ENCODE assay signal across 8 mouse cellular contexts in genomic region chr2:154455776-154456175, GRCm38 (mm10). TPM values are rescaled to one million over a fixed set of nuclear protein-coding genes. Genes with fewer than 3 reads are reported as not detected.
DNase-seq lines count a peak whose midpoint lies in the region; ATAC-seq and TF ChIP-seq lines count a peak whose summit lies in the region.

No protein-coding gene starts in this region.

- H3K9ac ChIP-seq in kidney, embryonic 14.5 days (ENCODE audit: low read depth, low read length) = no peak overlapping the region
- H3K9ac ChIP-seq in kidney, postnatal 0 days (ENCODE audit: low read depth, low read length) = no peak overlapping the region

- H3K4me2 ChIP-seq in kidney, embryonic 14.5 days (replicated peaks; ENCODE audit: low read depth, low read length) = peak overlapping the region; percentile 17; the same call in 1 of the 2 replicates
- H3K4me2 ChIP-seq in kidney, postnatal 0 days (ENCODE audit: low read length) = peak overlapping the region; percentile 30; the same call in 1 of the 2 replicates

- H3K27ac ChIP-seq in kidney, embryonic 14.5 days (ENCODE audit: low read depth, low read length) = peak overlapping the region; percentile 82
- peak overlapping the region; percentile 64; the same call in 1 of the 2 replicates for H3K27ac ChIP-seq in kidney, postnatal 0 days

- no peaks in the 10 kb centered on the region for H3K36me3 ChIP-seq in kidney, embryonic 14.5 days (ENCODE audit: control insufficient read depth, insufficient read depth, low read length)
- H3K36me3 ChIP-seq in kidney, postnatal 0 days (ENCODE audit: insufficient read depth, low read length) = no peaks in the 10 kb centered on the region

- H3K4me1 ChIP-seq in kidney, embryonic 14.5 days (ENCODE audit: control insufficient read depth, insufficient read depth, low read length) = peaks cover 27% of the 10 kb centered on the region
- peaks cover 12% of the 10 kb centered on the region for H3K4me1 ChIP-seq in kidney, postnatal 0 days (replicated peaks; ENCODE audit: insufficient read depth, low read length)

- H3K4me3 ChIP-seq in kidney, embryonic 14.5 days (ENCODE audit: low read length) = no peak overlapping the region
- H3K4me3 ChIP-seq in kidney, postnatal 0 days (replicated peaks; ENCODE audit: low read depth, low read length) = no peak overlapping the region

- no peak for DNase-seq in kidney, adult 11 months
- peak; percentile 71 for DNase-seq in heart, adult 8-10 months (ENCODE audit: low spot score)
- peak; percentile 77 for DNase-seq in kidney, postnatal 0 days (ENCODE audit: low spot score)
- no peak for DNase-seq in cerebellum, postnatal 4 days (ENCODE audit: low spot score in 2 of 2)

- no peak for TF ChIP-seq CTCF in kidney, postnatal 0 days (IDR thresholded peaks at IDR 0.05; ENCODE audit: low read depth)

- no peak for ATAC-seq in kidney, embryonic 14.5 days (ENCODE audit: low FRiP score, low TSS enrichment)
- ATAC-seq in common myeloid progenitor, adult 5-6 weeks (replicated peaks; ENCODE audit: low read depth, poor library complexity, severe bottlenecking) = peak; percentile 63; the same call in 1 of the 2 replicates
- ATAC-seq in kidney, postnatal 0 days (replicated peaks; ENCODE audit: low FRiP score, low read depth) = no peak
- ATAC-seq in megakaryocyte progenitor cell, adult 5-6 weeks (replicated peaks; ENCODE audit: poor library complexity) = peak; percentile 81
- no peak for ATAC-seq in cerebellum, adult (ENCODE audit: insufficient number of reproducible peaks, low FRiP score, low TSS enrichment)

- 27% methylated on average over 5 of the region's 5 CpGs for WGBS in kidney, embryonic 14.5 days
- WGBS in kidney, postnatal 0 days = 20% methylated on average over 5 of the region's 5 CpGs

- no peaks in the 10 kb centered on the region for H3K9me3 ChIP-seq in kidney, embryonic 14.5 days (ENCODE audit: control insufficient read depth, low read length)
- H3K9me3 ChIP-seq in kidney, postnatal 0 days (replicated peaks; ENCODE audit: low read length) = no peaks in the 10 kb centered on the region

- no peaks in the 10 kb centered on the region for H3K27me3 ChIP-seq in kidney, embryonic 14.5 days (ENCODE audit: control insufficient read depth, insufficient read depth, low read length)
- H3K27me3 ChIP-seq in kidney, postnatal 0 days (ENCODE audit: insufficient read depth, low read length) = no peaks in the 10 kb centered on the region

RNA-seq across cellular contexts. Expression of gene Cbfa2t2, which starts 19.5 kb away (rescaled TPM):
- 26.6 and 44.4 TPM in 2 replicates for polyA plus RNA-seq in kidney, embryonic 14.5 days (2014; fragmentation: Nextera tagmentation; extraction: Ambion mirVana)
- 16.2 and 23.8 TPM in 2 replicates for total RNA-seq in common myeloid progenitor, adult 5-6 weeks (2017)
- 10 to 100 TPM; 11.6 to 22.2 (median 16.0) TPM for total RNA-seq in heart, adult 8-10 months (2022)
- polyA plus RNA-seq in kidney, postnatal 0 days (2015; fragmentation: Nextera tagmentation; extraction: Ambion mirVana) = 23.6 and 26.0 TPM in 2 replicates
- 14.8 and 23.3 TPM in 2 replicates for total RNA-seq in megakaryocyte progenitor cell, adult 5-6 weeks (2015)
- 10.1 and 11.5 TPM in 2 replicates for total RNA-seq in megakaryocyte progenitor cell, adult 5-6 weeks (2017)

RNA-seq across cellular contexts. Expression of gene Snta1, which starts 47.9 kb away (rescaled TPM):
- polyA plus RNA-seq in kidney, embryonic 14.5 days (2014; fragmentation: Nextera tagmentation; extraction: Ambion mirVana) = 4.5 and 5.7 TPM in 2 replicates
- total RNA-seq in common myeloid progenitor, adult 5-6 weeks (2017) = not detected in 2 replicates
- 10 to 100 TPM; 69.1 to 74.1 (median 72.8) TPM for total RNA-seq in heart, adult 8-10 months (2022)
- 16.8 and 16.9 TPM in 2 replicates for polyA plus RNA-seq in kidney, postnatal 0 days (2015; fragmentation: Nextera tagmentation; extraction: Ambion mirVana)
- total RNA-seq in megakaryocyte progenitor cell, adult 5-6 weeks (2015) = not detected in 2 replicates
- 0.12 and 0.24 TPM in 2 replicates for total RNA-seq in megakaryocyte progenitor cell, adult 5-6 weeks (2017)

Comparison
In these comparisons a context has a peak if more than half of its experiments do, and no peak if none do; other contexts are left out.
1. DNase-seq: peak in heart, adult 8-10 months (single experiment) and kidney, postnatal 0 days (single experiment); none in kidney, adult 11 months (single experiment) and cerebellum, postnatal 4 days (0 of 2).
2. ATAC-seq: peak in common myeloid progenitor, adult 5-6 weeks (single experiment) and megakaryocyte progenitor cell, adult 5-6 weeks (single experiment); none in kidney, embryonic 14.5 days (single experiment), kidney, postnatal 0 days (single experiment) and cerebellum, adult (single experiment).
3. RNA of gene Snta1, which starts 47.9 kb away (total RNA-seq): 69.1 to 74.1 TPM in heart, adult 8-10 months; 0.12 to 0.24 TPM in megakaryocyte progenitor cell, adult 5-6 weeks and not detected in common myeloid progenitor, adult 5-6 weeks; every median in the first group is over 10 times any median in the second.